Mouse (Mus musculus) bone marrow macrophage, adult 2 months (primary cell): ENCODE measurements around the gene Pla2g7.

Experiments used
- CTCF ChIP-seq: IDR thresholded peaks from 2 replicates; pipeline ENCODE4 v1.5.1; 2012; ENCODE audit warnings: low read depth, mild to moderate bottlenecking, low read length, moderate library complexity
- POLR2A ChIP-seq: IDR thresholded peaks from 2 replicates; pipeline ENCODE4 v1.6.1; 2012; ENCODE audit warnings: mild to moderate bottlenecking, low read depth, low read length, borderline replicate concordance

DNA sequence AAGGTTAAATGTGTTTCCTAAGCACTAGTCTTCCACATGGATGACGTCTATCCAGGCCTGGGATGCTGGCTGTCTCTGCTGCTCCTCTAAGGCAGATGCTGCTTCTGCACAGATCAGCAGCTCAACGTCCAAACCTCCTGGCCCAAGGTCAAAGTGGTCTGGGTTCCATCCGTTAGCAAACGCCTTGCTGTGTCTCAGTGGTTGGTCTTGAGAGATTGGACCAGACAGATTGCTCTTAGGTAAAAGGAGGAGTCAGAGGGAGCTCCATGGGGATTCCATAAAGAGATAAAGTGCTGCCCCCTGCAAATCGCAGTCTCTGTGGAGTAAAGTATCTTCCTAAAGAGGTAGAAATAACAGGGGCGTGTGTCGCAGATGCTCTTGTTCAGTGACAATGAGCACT is 75.3 kb downstream of the Pla2g7 start:
- no peak for TF ChIP-seq CTCF
- TF ChIP-seq POLR2A = no peak
